Mouse (Mus musculus): ENCODE measurements around the gene Tapt1.

DNA sequence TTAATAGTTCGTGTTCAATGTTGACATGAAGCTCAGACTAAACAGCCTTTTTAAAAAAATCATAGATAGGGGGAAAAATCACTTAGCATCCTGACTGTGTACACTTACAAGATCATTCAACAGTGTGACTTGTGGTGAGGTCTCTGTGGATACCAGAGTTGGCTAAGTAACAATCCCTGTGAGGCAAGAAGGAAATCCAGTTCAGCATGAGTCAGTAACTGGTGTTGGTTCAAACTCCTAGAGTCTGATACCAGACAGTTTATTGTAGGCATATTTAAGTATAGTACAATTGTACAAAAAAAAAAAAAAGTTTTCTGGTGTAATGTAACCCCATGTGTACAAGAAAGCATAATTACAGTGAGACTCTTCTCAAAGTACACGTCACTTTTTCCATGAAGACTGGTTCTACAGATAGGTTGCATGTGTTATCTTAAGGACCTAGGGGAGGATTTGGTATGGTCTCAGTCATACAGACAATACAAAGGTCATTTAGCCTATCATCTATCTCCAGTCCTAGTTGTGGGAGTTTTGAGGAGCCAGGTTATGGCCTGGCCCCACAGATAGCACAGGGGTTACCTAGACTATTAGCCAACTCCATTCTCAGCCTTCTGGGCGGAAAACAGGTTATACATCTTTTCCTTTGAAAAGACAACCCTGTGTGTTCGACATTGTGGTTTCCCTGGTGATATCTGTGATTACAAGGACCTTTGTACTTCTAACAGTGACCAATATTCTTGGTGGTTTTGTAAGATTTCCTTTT is 66.6 kb downstream of the Tapt1 start:
- no peak for TF ChIP-seq EP300 (IDR thresholded peaks at IDR 0.05; ENCODE audit: low read depth)
- TF ChIP-seq CTCF (IDR thresholded peaks at IDR 0.05; ENCODE audit: low read depth): no peak
